Mouse (Mus musculus) embryo, embryonic 11.5 days (tissue): ENCODE measurements around the gene Rbx1.
A peak's percentile ranks its signal among the peaks of the same experiment; 100 is the strongest.
"Not testable (repeated sequence)": the region's sequence is repeated elsewhere in the genome, so short reads cannot be mapped to it uniquely, and the experiment has no call there.

Source experiments
- DNase-seq: peaks from one replicate; pipeline ENCODE4 v3.0.0-alpha.2; 2012; ENCODE audit warnings: low read depth, low spot score

The Rbx1 gene

DNA sequence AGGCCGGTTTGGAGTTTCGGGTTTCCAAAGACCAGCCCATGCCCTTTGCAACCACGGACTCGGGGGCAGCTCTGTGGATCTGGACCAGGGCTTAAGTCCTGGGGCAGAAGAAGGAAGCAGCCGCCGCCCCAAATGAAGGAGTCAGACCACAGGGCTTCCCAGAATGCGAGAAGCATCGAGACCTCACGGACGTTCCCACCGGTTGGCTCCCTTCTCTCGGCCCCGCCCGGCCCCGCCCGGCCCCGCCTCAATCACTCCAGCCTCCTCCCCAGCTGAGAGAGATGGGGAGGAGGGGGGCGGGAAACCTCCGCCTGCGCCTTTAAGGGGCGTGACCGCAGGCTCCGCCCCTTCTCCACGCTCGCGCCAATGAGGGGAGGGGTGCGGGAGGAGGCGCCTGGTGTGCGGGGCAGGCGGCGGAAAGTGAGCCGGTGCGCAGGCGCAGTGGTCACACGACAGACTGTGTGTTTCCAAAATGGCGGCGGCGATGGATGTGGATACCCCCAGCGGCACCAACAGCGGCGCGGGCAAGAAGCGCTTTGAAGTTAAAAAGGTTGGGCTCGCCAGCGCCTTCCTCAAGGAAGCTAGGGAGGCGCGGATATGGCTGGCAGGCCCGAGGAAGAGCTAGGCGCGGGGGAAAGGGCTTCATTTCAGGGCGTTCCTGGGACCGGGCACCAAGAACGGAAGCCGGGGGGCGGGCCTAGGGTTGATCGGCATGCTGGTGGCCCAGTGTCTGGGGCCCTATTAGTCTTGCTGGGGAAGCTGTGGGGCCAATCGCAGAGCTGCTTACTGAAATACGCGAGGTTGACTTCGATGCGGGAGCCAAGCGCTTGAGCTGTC is at the start of gene Rbx1:
TSS of gene Rbx1 (plus strand) at position 396 of the 837 bp plus-strand sequence.
- peak; percentile 98 for DNase-seq

- not testable (repeated sequence) for DNase-seq
Observed at GRCm38 (mm10) chr15:81416763-81417310, 49.3 kb upstream of the Rbx1 start.

- DNase-seq: no peak
Observed at GRCm38 (mm10) chr15:81418065-81418464, 48.0 kb upstream of the Rbx1 start.

- DNase-seq: no peak
Observed at GRCm38 (mm10) chr15:81421454-81421853, 44.6 kb upstream of the Rbx1 start.

- DNase-seq: no peak
Observed at GRCm38 (mm10) chr15:81422156-81422681, 43.9 kb upstream of the Rbx1 start.

- DNase-seq: no peak
Observed at GRCm38 (mm10) chr15:81425311-81425710, 40.8 kb upstream of the Rbx1 start.

DNA sequence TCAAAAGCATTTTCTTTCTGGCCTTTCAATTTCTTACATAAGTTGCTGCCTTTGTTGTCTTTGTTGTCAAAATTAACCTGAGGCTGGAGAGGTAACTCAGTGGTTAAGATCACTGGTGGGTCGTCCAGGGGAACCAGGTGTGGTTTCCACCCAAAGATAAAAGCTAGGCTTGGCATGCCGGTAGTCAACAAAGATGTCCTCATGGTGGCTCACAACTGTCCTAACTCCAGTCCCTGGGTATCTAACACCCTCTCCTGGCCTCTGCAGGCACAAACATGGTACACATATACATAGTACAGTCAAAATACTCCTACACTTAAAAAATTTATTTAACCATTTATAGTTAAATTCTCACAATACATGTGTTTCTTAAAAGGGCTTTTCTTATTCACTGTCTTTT is 38.1 kb upstream of the Rbx1 start:
- no peak for DNase-seq

DNA sequence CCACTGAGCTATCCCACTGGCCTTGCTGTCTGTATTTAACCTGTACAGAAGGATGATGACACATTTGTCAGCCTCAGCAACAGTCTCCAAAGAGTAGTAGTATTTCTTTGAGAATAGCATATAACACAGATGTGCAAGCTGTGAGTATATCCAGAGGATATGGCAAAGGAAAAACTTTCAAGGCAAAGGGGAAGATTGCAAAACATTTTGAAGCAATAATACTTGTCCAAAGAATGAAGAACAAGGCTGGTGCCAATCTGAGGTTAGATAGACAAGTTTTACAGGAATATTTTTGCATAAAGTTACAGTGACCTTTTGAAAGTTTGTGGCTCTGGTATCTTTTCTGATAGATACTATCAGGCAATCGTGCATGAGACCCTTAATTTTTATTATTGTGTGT is 34.9 kb upstream of the Rbx1 start:
- DNase-seq: no peak

DNA sequence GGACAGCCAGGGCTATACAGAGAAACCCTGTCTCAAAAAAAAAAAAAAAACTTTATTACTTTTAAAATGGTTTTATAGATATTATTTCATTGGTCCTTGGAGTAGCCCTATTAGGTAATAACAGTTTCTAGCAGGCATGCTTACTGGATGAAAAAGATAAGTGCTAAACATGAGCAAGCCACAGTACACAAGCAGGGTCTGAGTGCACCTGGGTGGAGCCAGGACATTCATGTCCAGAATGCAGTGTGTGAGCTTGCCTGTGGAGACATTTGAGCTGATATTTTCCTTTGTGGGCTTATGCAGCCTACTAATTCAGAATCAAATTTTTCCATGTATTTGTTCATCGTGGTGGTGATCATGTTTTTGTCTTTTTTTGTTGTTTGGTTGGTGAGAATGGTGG is 27.8 kb upstream of the Rbx1 start:
- DNase-seq: no peak

DNA sequence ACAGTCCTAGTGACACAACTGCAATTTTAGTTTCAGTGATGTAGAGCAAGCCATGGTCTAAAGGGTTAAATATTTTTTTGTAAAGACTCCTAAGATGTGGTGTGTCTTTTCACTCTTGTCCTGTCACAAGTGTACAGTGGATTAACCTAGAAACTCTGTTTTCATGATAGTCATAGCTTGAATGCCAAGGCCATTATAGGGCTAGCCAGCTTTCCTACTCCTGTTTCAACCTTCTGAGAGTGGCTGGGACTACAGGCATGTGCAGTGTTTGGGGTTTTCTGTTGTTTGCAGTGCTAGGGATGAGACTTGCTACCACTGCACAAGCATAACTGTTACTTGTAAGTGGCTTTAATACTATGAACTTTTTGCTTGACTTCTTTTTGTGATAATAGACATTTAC is 26.9 kb upstream of the Rbx1 start:
- DNase-seq: no peak

- DNase-seq: peak; percentile 64
Observed at GRCm38 (mm10) chr15:81448463-81448862, 17.6 kb upstream of the Rbx1 start.

DNA sequence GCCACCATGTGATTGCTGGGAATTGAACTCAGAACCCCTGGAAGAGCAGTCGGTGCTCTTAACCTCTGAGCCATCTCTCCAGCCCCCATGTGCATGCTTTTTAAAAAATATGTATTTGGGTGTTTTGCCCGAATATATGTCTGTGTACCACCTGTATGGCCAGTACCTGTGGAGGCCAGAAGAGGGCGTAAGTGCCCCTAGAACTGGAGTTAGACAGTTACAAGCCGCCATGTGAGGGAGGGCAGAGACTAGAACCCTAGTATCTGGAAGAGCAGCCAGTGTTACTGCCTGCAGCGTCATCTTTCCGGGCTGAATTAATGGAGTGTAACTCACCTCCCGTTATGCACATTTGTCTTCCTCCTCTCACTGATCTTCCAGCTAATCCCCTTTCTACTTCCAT is 4.6 kb upstream of the Rbx1 start:
- DNase-seq: no peak

GRCm38 (mm10) chr15:81465016-81465660 is 958 bp upstream of the Rbx1 start:
- no peak for DNase-seq

DNA sequence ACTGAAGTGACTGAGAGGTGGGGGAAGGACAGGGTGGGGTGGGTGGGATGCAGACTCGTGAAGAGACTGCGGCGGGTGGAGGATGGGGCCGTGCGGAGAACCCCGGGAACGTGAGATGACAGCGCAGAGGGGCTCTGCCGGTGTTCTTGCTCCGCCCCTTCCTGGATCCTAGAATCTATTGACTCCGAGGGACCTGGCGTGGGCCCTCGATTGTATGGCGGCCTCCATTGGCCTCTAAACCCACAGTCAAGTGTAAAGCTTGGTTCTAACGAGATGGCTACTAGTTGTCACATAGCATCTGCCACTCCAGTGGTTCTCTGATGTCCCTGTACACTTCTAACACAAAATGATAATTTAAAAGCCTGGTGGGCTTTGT is 630 bp downstream of the Rbx1 start:
- no peak for DNase-seq

DNA sequence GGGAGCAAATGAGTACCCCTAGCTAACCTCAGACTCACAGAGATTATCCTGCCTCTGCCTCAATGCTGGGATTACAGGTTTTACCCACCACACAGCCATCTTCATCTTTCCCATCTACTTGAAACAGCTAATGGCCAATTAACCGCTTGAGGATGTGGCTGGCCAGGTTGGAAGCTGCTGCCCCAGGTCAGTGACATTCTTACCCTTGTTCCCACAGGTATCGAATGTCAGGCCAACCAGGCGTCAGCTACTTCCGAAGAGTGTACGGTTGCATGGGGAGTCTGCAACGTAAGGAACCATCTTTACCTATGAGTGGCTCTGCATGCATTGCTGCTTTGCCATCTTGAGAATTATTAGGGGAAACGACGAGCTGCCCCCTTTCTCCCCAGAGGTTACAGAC is 4.6 kb downstream of the Rbx1 start:
- DNase-seq: no peak

GRCm38 (mm10) chr15:81472256-81472655 is 6.2 kb downstream of the Rbx1 start:
- DNase-seq: no peak

DNA sequence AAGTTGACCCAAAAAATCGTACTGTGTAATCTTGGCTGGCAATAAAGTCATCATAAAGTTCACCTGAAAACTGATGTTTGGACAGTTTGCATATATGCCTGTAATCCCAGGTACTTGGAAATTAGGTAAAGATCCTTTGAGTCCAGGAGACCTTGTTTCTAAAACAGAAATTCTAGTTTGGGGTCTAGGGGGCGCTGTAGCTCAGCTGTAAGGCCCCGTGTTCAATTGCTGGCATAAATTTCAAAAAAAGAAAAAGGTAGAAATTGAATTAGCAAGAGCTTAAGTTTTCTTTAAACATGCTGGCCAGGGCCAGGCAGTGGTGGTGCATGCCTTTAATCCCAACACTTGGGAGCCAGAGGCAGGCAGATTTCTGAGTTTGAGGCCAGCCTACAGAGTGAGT is 9.6 kb downstream of the Rbx1 start:
- no peak for DNase-seq

DNA sequence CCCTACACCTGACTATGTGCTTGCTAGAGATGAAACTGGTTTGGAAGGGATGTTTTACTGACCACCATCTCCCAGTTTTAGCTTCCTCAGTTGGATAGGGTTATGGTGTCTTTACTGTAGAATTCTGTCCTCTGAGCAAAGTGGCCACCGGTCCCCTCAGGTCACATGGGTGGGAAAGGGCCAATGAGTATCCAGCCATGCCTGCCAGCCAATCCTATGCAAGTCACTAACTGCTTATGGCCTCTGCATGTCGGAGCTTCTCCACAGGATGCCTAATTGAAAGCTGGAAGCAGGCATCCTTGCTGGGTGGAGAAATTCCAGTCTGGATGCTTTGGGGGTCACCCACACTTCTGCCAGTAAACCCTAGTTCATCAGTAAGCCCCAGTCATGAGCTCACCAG is 10.5 kb downstream of the Rbx1 start:
- DNase-seq: no peak

GRCm38 (mm10) chr15:81479446-81480213 is 13.5 kb downstream of the Rbx1 start:
- DNase-seq: no peak

DNA sequence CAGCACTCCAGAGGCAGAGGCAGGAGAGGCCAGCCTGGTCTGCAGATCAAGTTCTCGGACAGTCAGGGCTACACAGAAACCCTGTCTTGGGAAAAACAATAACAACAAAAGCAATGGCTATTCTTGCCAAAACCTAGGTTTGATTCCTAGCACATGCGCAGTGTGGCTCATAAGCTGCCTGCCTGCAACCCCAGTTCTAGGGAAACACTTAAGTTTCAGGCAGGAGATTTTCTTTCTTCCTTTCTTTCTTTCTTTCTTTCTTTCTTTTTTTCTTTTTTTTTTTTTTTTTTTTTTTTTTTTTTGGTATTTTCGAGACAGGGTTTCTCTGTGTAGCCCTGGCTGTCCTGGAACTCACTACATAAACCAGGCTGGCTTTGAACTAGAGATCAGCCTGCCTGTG is 14.2 kb downstream of the Rbx1 start:
- DNase-seq: not testable (repeated sequence)

- no peak for DNase-seq
Observed at GRCm38 (mm10) chr15:81480977-81481379, 14.9 kb downstream of the Rbx1 start.

DNA sequence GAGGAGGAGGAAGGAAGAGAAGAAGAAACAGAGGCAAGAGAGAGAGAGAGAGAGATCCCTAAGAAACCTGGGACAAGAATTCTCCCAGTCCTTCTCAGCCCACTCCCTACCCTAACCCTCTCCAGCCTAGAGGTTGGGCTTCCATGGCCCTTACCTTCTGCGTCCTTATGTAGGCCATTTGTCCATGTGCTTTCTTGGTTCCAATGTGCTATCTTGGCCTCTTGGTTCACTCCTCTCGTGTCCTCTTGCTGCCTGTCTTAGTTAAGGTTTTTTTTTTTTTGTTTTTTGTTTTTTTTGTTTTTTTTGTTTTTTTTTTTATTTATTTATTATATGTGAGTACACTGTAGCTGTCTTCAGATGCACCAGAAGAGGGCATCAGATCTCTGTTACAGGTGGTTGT is 16.9 kb downstream of the Rbx1 start:
- DNase-seq: no peak
